Mouse (Mus musculus) limb, embryonic 14.5 days (tissue): ENCODE data around the gene Tmem98. TPM values are rescaled to one million over a fixed set of nuclear protein-coding genes. Genes with fewer than 3 reads are reported as not detected.

Experiments
- ATAC-seq: fragments of 200-750 bp; cut with Nextera tagmentation; 2 replicates; pipeline ENCODE4 v1.8.0; 2017; ENCODE audit warnings: low read depth, moderate number of reproducible peaks, moderate TSS enrichment; ENCODE audit not compliant: low FRiP score
- DNase-seq: peaks from one replicate; pipeline ENCODE4 v3.0.0-alpha.2; 2015; ENCODE audit warnings: low spot score
- H3K27ac ChIP-seq: fragments of 300-500 bp; sonication (generic); replicated peaks from 2 replicates; pipeline ENCODE4 v1.5.1; 2014; ENCODE audit warnings: low read depth, mild to moderate bottlenecking, low read length, moderate library complexity, mixed read lengths
- H3K27me3 ChIP-seq: fragments of 300-500 bp; sonication (generic); 2 replicates; pipeline ENCODE4 v1.6.1; 2014; ENCODE audit warnings: low read length, mixed read lengths; ENCODE audit not compliant: control insufficient read depth, insufficient read depth
- H3K36me3 ChIP-seq: fragments of 300-500 bp; sonication (generic); 2 replicates; pipeline ENCODE4 v1.6.1; 2014; ENCODE audit warnings: mild to moderate bottlenecking, low read length, moderate library complexity, mixed read lengths; ENCODE audit not compliant: control insufficient read depth, insufficient read depth
- H3K4me1 ChIP-seq: fragments of 300-500 bp; sonication (generic); 2 replicates; pipeline ENCODE4 v1.6.1; 2014; ENCODE audit warnings: antibody characterized with exemption, low read length, mixed read lengths; ENCODE audit not compliant: control insufficient read depth, insufficient read depth
- H3K4me2 ChIP-seq: fragments of 300-500 bp; sonication (generic); replicated peaks from 2 replicates; pipeline ENCODE4 v1.6.1; 2014; ENCODE audit warnings: low read depth, mild to moderate bottlenecking, low read length, moderate library complexity; ENCODE audit not compliant: severe bottlenecking
- H3K4me3 ChIP-seq: fragments of 300-500 bp; sonication (generic); replicated peaks from 2 replicates; pipeline ENCODE4 v1.5.1; 2014; ENCODE audit warnings: low read length
- H3K9ac ChIP-seq: fragments of 300-500 bp; sonication (generic); 2 replicates; pipeline ENCODE4 v1.6.1; 2014; ENCODE audit warnings: mild to moderate bottlenecking, low read depth, low read length, moderate library complexity; ENCODE audit not compliant: severe bottlenecking
- H3K9me3 ChIP-seq: fragments of 300-500 bp; sonication (generic); 2 replicates; pipeline ENCODE4 v1.6.1; 2016; ENCODE audit warnings: low read length; ENCODE audit not compliant: control insufficient read depth
- POLR2A ChIP-seq: fragments of 200-500 bp; IDR thresholded peaks from 2 replicates; pipeline ENCODE4 v1.8.0; 2012; ENCODE audit warnings: inconsistent platforms, mild to moderate bottlenecking, moderate library complexity, borderline replicate concordance; ENCODE audit not compliant: insufficient read depth, insufficient read length; ENCODE audit errors: extremely low read depth
- WGBS: fragments of 180-500 bp; shearing (Covaris S2); extraction: QIAGEN DNeasy Blood & Tissue Kit; methylation state at CpG from one replicate; pipeline ENCODE4 v1.1.7; 2014; 5-methylcytosine and 5-hydroxymethylcytosine counted together
- polyA plus RNA-seq, 2 experiments: library from polyadenylated mRNA; depleted of rRNA in 1 of 2; stranded (reverse) in 1 of 2; unstranded in 1 of 2; fragments of >200 nt; fragmentation: Nextera tagmentation in 1 of 2; extraction: Ambion mirVana in 1 of 2; gene quantifications; 2 replicates each; pipeline versions ENCODE4 v1.2.1 to v1.2.3; 2012 to 2014

Tmem98 gene
- polyA plus RNA-seq, 2 experiments: 59.2 to 68.4 TPM

DNA sequence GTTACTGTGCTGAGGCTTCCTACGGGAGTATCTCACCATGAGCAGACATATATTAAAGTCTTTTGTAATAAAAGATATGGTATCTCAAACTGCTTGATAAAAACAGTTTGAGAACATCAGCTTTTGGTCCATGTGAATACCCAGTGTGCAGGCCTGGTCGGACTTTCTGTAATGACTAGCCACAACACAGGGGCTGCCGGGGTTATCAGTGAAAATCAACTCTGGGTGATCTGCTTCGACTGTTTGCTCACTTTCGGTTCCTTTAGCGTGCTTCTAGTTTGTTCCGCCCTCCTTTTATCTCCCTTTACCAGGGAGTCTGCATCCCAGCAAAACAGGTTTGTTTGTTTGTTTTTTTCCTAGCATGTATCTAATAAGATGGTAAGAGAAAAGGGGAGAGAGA, 26.5 kb upstream of the Tmem98 start:
- DNase-seq: no peak
- Histone ChIP-seq H3K9me3 (no peaks in the 10 kb centered on the region), H3K27me3 (no peaks in the 10 kb centered on the region), H3K4me1 (0 out of 2 replicates have a peak, but pooled peaks cover 2% of the 10 kb centered on the region), H3K27ac (no peak overlapping the region), H3K9ac (no peak overlapping the region), H3K4me2 (no peak overlapping the region), H3K36me3 (no peaks in the 10 kb centered on the region), H3K4me3 (no peak overlapping the region)
- 72% methylated on average over 7 of the region's 7 CpGs for WGBS
- no peak for TF ChIP-seq POLR2A
- no peak for ATAC-seq

DNA sequence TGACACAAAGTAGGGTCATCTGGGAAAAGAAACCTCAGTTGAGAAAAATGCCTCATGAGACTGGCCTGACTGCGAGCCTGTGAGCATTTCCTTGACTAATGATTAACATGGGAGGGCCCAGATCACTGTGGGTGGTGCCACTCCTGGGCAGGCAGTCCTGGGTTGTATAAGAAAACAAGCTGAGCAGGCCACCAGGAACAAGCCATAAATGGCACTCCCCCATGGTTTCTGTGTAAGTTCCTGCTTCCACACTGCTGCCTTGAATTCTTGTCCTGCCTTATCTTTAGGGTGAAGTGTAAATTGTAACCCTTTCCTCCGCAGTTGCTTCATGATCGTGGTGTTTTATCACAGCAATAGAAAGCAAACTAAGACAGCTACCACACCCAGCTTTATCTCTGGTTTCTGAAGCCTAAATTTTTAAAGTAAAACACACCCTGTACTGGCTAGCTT, 25.7 kb upstream of the Tmem98 start:
- Histone ChIP-seq H3K36me3 (no peaks in the 10 kb centered on the region), H3K27ac (no peak overlapping the region), H3K4me2 (no peak overlapping the region), H3K9ac (no peak overlapping the region), H3K9me3 (no peaks in the 10 kb centered on the region), H3K27me3 (no peaks in the 10 kb centered on the region), H3K4me3 (no peak overlapping the region), H3K4me1 (0 out of 2 replicates have a peak, but pooled peaks cover 2% of the 10 kb centered on the region)
- ATAC-seq (no peak), DNase-seq (no peak)
- TF ChIP-seq POLR2A: no peak
- WGBS: 26% methylated on average over 3 of the region's 3 CpGs

DNA sequence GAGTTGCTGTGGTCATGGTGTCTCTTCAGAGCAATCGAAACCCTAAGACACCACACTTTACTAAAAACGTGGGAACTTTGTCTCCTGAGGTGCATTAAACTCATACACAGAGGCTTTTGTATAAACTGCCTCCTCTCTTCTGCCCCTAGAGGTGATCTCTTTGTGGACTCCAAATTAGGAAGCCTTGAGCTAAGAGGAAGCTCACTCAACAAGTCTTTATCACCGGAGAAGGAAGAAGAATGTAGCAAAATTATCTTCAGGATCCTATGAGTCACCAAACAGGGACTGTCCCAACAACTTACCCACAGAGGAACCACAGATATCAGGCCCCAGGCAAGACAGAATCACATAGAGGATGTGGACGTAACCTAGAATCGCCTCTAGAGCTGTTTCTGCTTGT, 24.3 kb upstream of the Tmem98 start:
- Histone ChIP-seq H3K9ac (no peak overlapping the region), H3K27me3 (no peaks in the 10 kb centered on the region), H3K9me3 (no peaks in the 10 kb centered on the region), H3K36me3 (no peaks in the 10 kb centered on the region), H3K4me2 (no peak overlapping the region), H3K27ac (no peak overlapping the region), H3K4me3 (no peak overlapping the region), H3K4me1 (no peaks in the 10 kb centered on the region)
- ATAC-seq (no peak), DNase-seq (no peak)
- WGBS: 82% methylated on average over 5 of the region's 5 CpGs
- no peak for TF ChIP-seq POLR2A

DNA sequence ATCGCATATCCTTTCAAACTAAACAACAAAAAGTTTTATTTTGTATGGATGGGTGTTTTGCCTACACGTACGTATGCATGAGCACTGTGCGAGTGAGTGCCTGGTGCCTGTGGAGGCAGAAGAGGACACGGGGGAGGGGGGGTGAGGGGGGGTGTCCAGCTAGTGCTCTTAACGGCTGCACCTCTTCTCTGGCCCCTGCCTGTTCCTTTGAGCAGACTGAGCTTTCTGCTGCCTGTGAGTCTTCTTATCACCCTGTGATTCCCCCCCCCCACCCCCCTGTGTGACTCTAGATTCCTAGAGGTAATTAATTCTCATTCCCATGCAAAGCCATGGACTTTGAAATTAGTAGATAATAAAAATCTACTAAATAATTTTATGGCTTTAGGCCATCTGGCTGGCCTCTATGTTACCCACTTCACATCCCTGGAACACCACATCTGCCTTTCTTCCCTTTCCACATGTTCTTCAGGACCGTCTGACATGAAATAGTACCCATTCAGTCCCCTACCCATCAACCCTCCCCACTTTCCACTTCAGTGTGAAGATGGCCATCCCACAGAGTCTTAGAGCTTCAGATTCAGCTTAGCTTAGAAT, 20.2 kb upstream of the Tmem98 start:
- Histone ChIP-seq H3K4me2 (no peak overlapping the region), H3K4me1 (no peaks in the 10 kb centered on the region), H3K9ac (no peak overlapping the region), H3K9me3 (no peaks in the 10 kb centered on the region), H3K27me3 (no peaks in the 10 kb centered on the region), H3K36me3 (no peaks in the 10 kb centered on the region), H3K4me3 (no peak overlapping the region), H3K27ac (no peak overlapping the region)
- DNase-seq (no peak), ATAC-seq (no peak)
- no peak for TF ChIP-seq POLR2A
- 51% methylated on average over 7 of the region's 7 CpGs for WGBS

DNA sequence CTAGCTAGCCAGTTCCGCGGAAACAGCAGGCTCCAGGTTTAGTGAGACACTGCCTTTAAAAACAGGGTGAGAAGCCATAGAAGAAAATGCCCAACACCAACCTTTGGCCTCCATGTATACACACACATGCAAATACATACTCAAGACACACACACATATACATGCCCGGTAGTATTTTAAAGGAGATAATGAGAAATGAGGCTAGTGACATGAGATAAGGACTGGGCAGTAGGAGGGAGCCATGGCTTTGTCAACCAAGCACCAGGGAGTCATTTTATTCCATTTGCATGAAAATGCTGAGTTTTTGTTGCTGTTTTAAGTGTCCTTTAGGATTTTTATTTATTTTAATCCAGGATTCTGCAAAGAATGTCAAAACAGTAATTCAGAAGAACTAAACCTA, 19.6 kb upstream of the Tmem98 start:
- H3K9me3 ChIP-seq: no peaks in the 10 kb centered on the region
- no peak overlapping the region for H3K27ac ChIP-seq
- H3K4me3 ChIP-seq: no peak overlapping the region
- TF ChIP-seq POLR2A: no peak
- ATAC-seq: no peak
- H3K9ac ChIP-seq: no peak overlapping the region
- H3K4me1 ChIP-seq: no peaks in the 10 kb centered on the region
- H3K4me2 ChIP-seq: no peak overlapping the region
- no peak for DNase-seq
- WGBS: 58% methylated on average over 3 of the region's 3 CpGs
- no peaks in the 10 kb centered on the region for H3K27me3 ChIP-seq
- no peaks in the 10 kb centered on the region for H3K36me3 ChIP-seq
